10 mouse cellular contexts compared by ENCODE assay signal in genomic region chr14:79156526-79157411, GRCm38 (mm10).
DNase-seq lines count a peak whose midpoint lies in the region; ATAC-seq lines count a peak whose summit lies in the region.
"Had no signal": no experiment of that assay in that cellular context is flagged by ENCODE, and none has a peak within 500 bp of the region (broad histone marks: within the 10 kb centered on the region; RNA-seq: fewer than 3 reads in every experiment).

No protein-coding gene starts in this region.

- ATAC-seq in heart, embryonic 13.5 days (ENCODE audit: extremely low read depth, insufficient number of reproducible peaks, low FRiP score, low TSS enrichment) = no peak
- no peak for ATAC-seq in heart, embryonic 11.5 days (replicated peaks; ENCODE audit: insufficient number of reproducible peaks, low FRiP score, low TSS enrichment)
- ATAC-seq in lung, embryonic 15.5 days (ENCODE audit: borderline replicate concordance, extremely low read depth, low FRiP score, low TSS enrichment) = no peak
- ATAC-seq in limb, embryonic 12.5 days (ENCODE audit: insufficient number of reproducible peaks, insufficient read depth, low FRiP score, low TSS enrichment, low read depth) = no peak

- peak overlapping the region; percentile 54 for H3K27ac ChIP-seq in heart, embryonic 13.5 days (replicated peaks)
- H3K27ac ChIP-seq in heart, embryonic 11.5 days (ENCODE audit: low read depth, low read length) = no peak overlapping the region
- H3K27ac ChIP-seq in lung, embryonic 15.5 days = peak overlapping the region; percentile 70
- 0 out of 2 replicates have a peak overlapping the region, but pooled peaks have one; percentile 72 for H3K27ac ChIP-seq in limb, embryonic 12.5 days

- 43% methylated on average over 10 of the region's 10 CpGs for WGBS in heart, embryonic 13.5 days
- 46% methylated on average over 10 of the region's 10 CpGs for WGBS in heart, embryonic 11.5 days (ENCODE audit: insufficient replicate concordance)
- WGBS in lung, embryonic 15.5 days = 42% methylated on average over 10 of the region's 10 CpGs
- WGBS in limb, embryonic 12.5 days = 69% methylated on average over 10 of the region's 10 CpGs

- peaks cover 12% of the 10 kb centered on the region for H3K36me3 ChIP-seq in heart, embryonic 13.5 days
- H3K36me3 ChIP-seq in heart, embryonic 11.5 days (ENCODE audit: control insufficient read depth, insufficient read depth, low read length) = no peaks in the 10 kb centered on the region
- H3K36me3 ChIP-seq in lung, embryonic 15.5 days = no peaks in the 10 kb centered on the region
- H3K36me3 ChIP-seq in limb, embryonic 12.5 days = peaks cover 4% of the 10 kb centered on the region; the same call in 1 of the 2 replicates
- H3K36me3 ChIP-seq: hindbrain, embryonic 15.5 days had no signal

- H3K9me3 ChIP-seq in heart, embryonic 13.5 days = no peaks in the 10 kb centered on the region
- no peaks in the 10 kb centered on the region for H3K9me3 ChIP-seq in heart, embryonic 11.5 days (replicated peaks; ENCODE audit: control insufficient read depth, low read length)
- no peaks in the 10 kb centered on the region for H3K9me3 ChIP-seq in lung, embryonic 15.5 days
- no peaks in the 10 kb centered on the region for H3K9me3 ChIP-seq in limb, embryonic 12.5 days
- H3K9me3 ChIP-seq: hindbrain, embryonic 15.5 days had no signal

- H3K4me2 ChIP-seq in heart, embryonic 13.5 days = peak overlapping the region; percentile 41
- H3K4me2 ChIP-seq in heart, embryonic 11.5 days = no peak overlapping the region
- no peak overlapping the region for H3K4me2 ChIP-seq in lung, embryonic 15.5 days
- no peak overlapping the region for H3K4me2 ChIP-seq in limb, embryonic 12.5 days
- H3K4me2 ChIP-seq: hindbrain, embryonic 15.5 days had no signal

- no peaks in the 10 kb centered on the region for H3K27me3 ChIP-seq in heart, embryonic 13.5 days (replicated peaks)
- no peaks in the 10 kb centered on the region for H3K27me3 ChIP-seq in heart, embryonic 11.5 days (ENCODE audit: control insufficient read depth, insufficient read depth, low read length)
- H3K27me3 ChIP-seq in lung, embryonic 15.5 days = no peaks in the 10 kb centered on the region
- no peaks in the 10 kb centered on the region for H3K27me3 ChIP-seq in limb, embryonic 12.5 days
- H3K27me3 ChIP-seq: hindbrain, embryonic 15.5 days had no signal

- no peak overlapping the region for H3K9ac ChIP-seq in heart, embryonic 13.5 days
- no peak overlapping the region for H3K9ac ChIP-seq in heart, embryonic 11.5 days (ENCODE audit: low read depth, low read length)
- H3K9ac ChIP-seq in lung, embryonic 15.5 days = no peak overlapping the region
- H3K9ac ChIP-seq in limb, embryonic 12.5 days (replicated peaks) = no peak overlapping the region
- H3K9ac ChIP-seq: hindbrain, embryonic 15.5 days had no signal

- H3K4me1 ChIP-seq in heart, embryonic 13.5 days = peaks cover 36% of the 10 kb centered on the region
- 0 out of 2 replicates have a peak, but pooled peaks cover 10% of the 10 kb centered on the region for H3K4me1 ChIP-seq in heart, embryonic 11.5 days (ENCODE audit: control insufficient read depth, insufficient read depth, low read length)
- H3K4me1 ChIP-seq in lung, embryonic 15.5 days = peaks cover 28% of the 10 kb centered on the region
- peaks cover 42% of the 10 kb centered on the region for H3K4me1 ChIP-seq in limb, embryonic 12.5 days (replicated peaks)

- no peak overlapping the region for H3K4me3 ChIP-seq in heart, embryonic 13.5 days
- H3K4me3 ChIP-seq in heart, embryonic 11.5 days (ENCODE audit: low read depth, low read length) = no peak overlapping the region
- no peak overlapping the region for H3K4me3 ChIP-seq in lung, embryonic 15.5 days
- no peak overlapping the region for H3K4me3 ChIP-seq in limb, embryonic 12.5 days (replicated peaks)
- H3K4me3 ChIP-seq: hindbrain, embryonic 15.5 days had no signal

- intact Hi-C loops in gastrocnemius, postnatal 14 days (cut with DNase I; ENCODE audit: low total_unique reads) = no loop called here

- no peak for DNase-seq in lung, adult 18-20 months
- DNase-seq in cerebellum, postnatal 10 days = peak; percentile 79 to 86
- no peak for DNase-seq in c-Kit-positive CD71-positive TER-119-positive erythroid progenitor cells, embryonic 14.5 days (ENCODE audit: low spot score)
- no peak for DNase-seq in gastrocnemius, postnatal 14 days
- DNase-seq: thymus, postnatal 4 days had no signal

Comparison
In these comparisons a context has a peak if more than half of its experiments do, and no peak if none do; other contexts are left out.
1. DNase-seq: peak in cerebellum, postnatal 10 days (2 of 2); none in lung, adult 18-20 months (0 of 2), c-Kit-positive CD71-positive TER-119-positive erythroid progenitor cells, embryonic 14.5 days (single experiment) and gastrocnemius, postnatal 14 days (single experiment).